Mouse (Mus musculus) limb, embryonic 13.5 days (tissue): ENCODE results near the gene Cytl1. TPM values are rescaled to one million over a fixed set of nuclear protein-coding genes. Genes with fewer than 3 reads are reported as not detected.

Experiments
- ATAC-seq: fragments of 200-750 bp; cut with Nextera tagmentation; 2 replicates; pipeline ENCODE4 v1.8.0; 2017; ENCODE audit warnings: low read depth, moderate number of reproducible peaks, moderate TSS enrichment; ENCODE audit not compliant: low FRiP score
- H3K27ac ChIP-seq: fragments of 300-500 bp; sonication (generic); 2 replicates; pipeline ENCODE4 v1.5.1; 2015; ENCODE audit warnings: inconsistent platforms, mild to moderate bottlenecking, moderate library complexity
- H3K27me3 ChIP-seq: fragments of 300-500 bp; sonication (generic); 2 replicates; pipeline ENCODE4 v1.6.1; 2015; ENCODE audit warnings: mild to moderate bottlenecking, inconsistent platforms
- H3K36me3 ChIP-seq: fragments of 300-500 bp; sonication (generic); 2 replicates; pipeline ENCODE4 v1.6.1; 2015; ENCODE audit warnings: inconsistent platforms, mild to moderate bottlenecking, moderate library complexity
- H3K4me1 ChIP-seq: fragments of 300-500 bp; sonication (generic); 2 replicates; pipeline ENCODE4 v1.6.1; 2015; ENCODE audit warnings: inconsistent platforms
- H3K4me2 ChIP-seq: fragments of 300-500 bp; sonication (generic); replicated peaks from 2 replicates; pipeline ENCODE4 v1.6.1; 2015; ENCODE audit warnings: inconsistent platforms, mild to moderate bottlenecking, moderate library complexity
- H3K4me3 ChIP-seq: fragments of 300-500 bp; sonication (generic); 2 replicates; pipeline ENCODE4 v1.5.1; 2015; ENCODE audit warnings: moderate library complexity, mild to moderate bottlenecking, inconsistent platforms
- H3K9ac ChIP-seq: fragments of 300-500 bp; sonication (generic); 2 replicates; pipeline ENCODE4 v1.6.1; 2015; ENCODE audit warnings: mild to moderate bottlenecking, inconsistent platforms
- H3K9me3 ChIP-seq: fragments of 300-500 bp; sonication (generic); 2 replicates; pipeline ENCODE4 v1.6.1; 2016; ENCODE audit warnings: inconsistent platforms
- WGBS: fragments of 180-500 bp; shearing (Covaris S2); methylation state at CpG from one replicate; pipeline ENCODE4 v1.1.7; 2015; 5-methylcytosine and 5-hydroxymethylcytosine counted together
- polyA plus RNA-seq: library from polyadenylated mRNA; unstranded; fragments of >200 nt; fragmentation: Nextera tagmentation; extraction: Ambion mirVana; gene quantifications from 2 replicates; pipeline ENCODE4 v1.2.1, GENCODE M21; 2015

The Cytl1 gene
- 109 and 118 TPM in 2 replicates for polyA plus RNA-seq

- no peak; the same call in 1 of the 2 replicates for ATAC-seq
- Histone ChIP-seq H3K27me3 (peaks cover 15% of the 10 kb centered on the region; the same call in 1 of the 2 replicates), H3K4me1 (peaks cover 15% of the 10 kb centered on the region), H3K4me2 (peak within 1 kb of the TSS; percentile 30), H3K4me3 (peak within 1 kb of the TSS; percentile 19), H3K9ac (no peak within 1 kb of the TSS), H3K36me3 (no peaks in the 10 kb centered on the region), H3K27ac (no peak within 1 kb of the TSS), H3K9me3 (no peaks in the 10 kb centered on the region)
- 51% methylated on average over 5 of the region's 5 CpGs for WGBS
These were observed at the start of gene Cytl1 for GRCm38 (mm10) chr5:37735224-37735623. TSS of gene Cytl1 (plus strand) at chr5:37735519.

DNA sequence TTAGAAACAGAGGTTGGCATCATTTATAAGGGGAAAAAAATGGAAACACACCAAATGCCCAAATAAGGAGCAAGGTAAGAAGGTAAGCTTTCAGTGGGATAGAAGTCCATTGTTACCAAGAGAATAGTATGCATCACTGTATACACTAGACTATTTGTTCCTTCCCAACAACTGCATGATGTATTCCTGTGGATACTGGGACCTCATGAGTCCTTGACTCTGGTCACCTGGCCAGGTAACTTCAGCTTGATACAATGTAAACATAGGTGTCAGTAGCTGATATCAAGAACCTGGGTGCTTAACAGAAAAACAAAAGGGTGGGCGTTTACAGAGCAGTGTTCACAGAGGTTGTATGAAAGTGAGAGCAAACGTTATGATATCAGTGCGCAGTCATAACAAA is 42.6 kb upstream of the Cytl1 start:
- H3K4me2 ChIP-seq, result no peak overlapping the region
- no peaks in the 10 kb centered on the region for H3K4me1 ChIP-seq
- ATAC-seq, result no peak
- H3K36me3 ChIP-seq, result no peaks in the 10 kb centered on the region
- no peak overlapping the region for H3K4me3 ChIP-seq
- H3K27ac ChIP-seq, result no peak overlapping the region
- no peaks in the 10 kb centered on the region for H3K9me3 ChIP-seq
- no peak overlapping the region for H3K9ac ChIP-seq
- WGBS, result 80% methylated on average over 3 of the region's 3 CpGs
- H3K27me3 ChIP-seq, result peaks cover 12% of the 10 kb centered on the region

- H3K27me3 ChIP-seq, result peaks cover 19% of the 10 kb centered on the region
- no peaks in the 10 kb centered on the region for H3K36me3 ChIP-seq
- H3K4me2 ChIP-seq, result no peak overlapping the region
- H3K4me1 ChIP-seq, result peaks cover 9% of the 10 kb centered on the region; the same call in 1 of the 2 replicates
- no peak overlapping the region for H3K4me3 ChIP-seq
- WGBS, result 46% methylated on average over 4 of the region's 4 CpGs
- no peaks in the 10 kb centered on the region for H3K9me3 ChIP-seq
- ATAC-seq, result no peak
- H3K27ac ChIP-seq, result no peak overlapping the region
- H3K9ac ChIP-seq, result no peak overlapping the region
These were observed 39.5 kb upstream of the Cytl1 start for GRCm38 (mm10) chr5:37695773-37696172.

DNA sequence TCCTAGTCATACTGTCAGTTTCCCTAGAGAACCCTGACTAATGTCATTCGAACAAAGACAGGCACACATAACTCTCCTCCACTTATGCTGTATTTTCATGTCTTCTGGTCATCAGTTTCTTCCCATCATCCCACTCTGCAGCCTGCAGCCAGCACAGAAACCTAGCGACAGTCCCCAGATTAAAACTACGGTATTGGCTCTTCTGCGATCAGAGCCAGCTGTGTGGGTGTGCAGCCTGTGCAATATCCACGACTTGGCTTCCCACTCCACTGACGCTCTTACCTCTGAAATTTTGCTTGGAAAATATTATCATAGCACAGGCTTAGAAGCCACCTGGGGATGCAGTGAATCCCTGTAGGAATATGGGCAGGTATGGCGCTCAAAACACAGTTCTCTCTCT is 38.0 kb upstream of the Cytl1 start:
- H3K4me3 ChIP-seq, result no peak overlapping the region
- no peak overlapping the region for H3K9ac ChIP-seq
- H3K4me1 ChIP-seq, result peaks cover 9% of the 10 kb centered on the region; the same call in 1 of the 2 replicates
- H3K36me3 ChIP-seq, result no peaks in the 10 kb centered on the region
- 85% methylated on average over 7 of the region's 7 CpGs for WGBS
- no peak overlapping the region for H3K27ac ChIP-seq
- no peak for ATAC-seq
- H3K4me2 ChIP-seq, result no peak overlapping the region
- peaks cover 19% of the 10 kb centered on the region for H3K27me3 ChIP-seq
- no peaks in the 10 kb centered on the region for H3K9me3 ChIP-seq

DNA sequence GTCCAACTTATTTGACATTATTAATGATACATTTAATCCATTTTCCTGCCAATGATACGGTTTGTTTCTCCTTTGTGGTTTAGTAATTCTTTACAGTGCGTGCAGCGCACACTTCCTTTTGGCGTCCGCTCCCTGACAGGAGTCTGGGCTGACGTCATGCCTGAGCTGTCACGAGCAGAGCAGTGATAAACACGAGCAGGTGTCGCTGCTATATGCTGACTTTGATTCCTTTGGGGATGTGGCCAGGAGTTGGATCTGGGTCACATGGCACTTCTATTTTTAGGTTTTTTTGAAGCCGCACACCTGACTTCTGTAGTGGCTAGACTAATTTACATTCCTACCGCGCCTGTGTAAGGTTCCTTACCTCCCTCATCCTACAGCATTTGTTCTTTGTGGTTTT is 35.6 kb upstream of the Cytl1 start:
- Histone ChIP-seq H3K27me3 (peaks cover 12% of the 10 kb centered on the region; the same call in 1 of the 2 replicates), H3K9ac (no peak overlapping the region), H3K9me3 (no peaks in the 10 kb centered on the region), H3K27ac (no peak overlapping the region), H3K4me3 (no peak overlapping the region), H3K36me3 (no peaks in the 10 kb centered on the region), H3K4me1 (peaks cover 9% of the 10 kb centered on the region; the same call in 1 of the 2 replicates), H3K4me2 (no peak overlapping the region)
- peak; percentile 83 for ATAC-seq
- WGBS, result 65% methylated on average over 12 of the region's 12 CpGs

DNA sequence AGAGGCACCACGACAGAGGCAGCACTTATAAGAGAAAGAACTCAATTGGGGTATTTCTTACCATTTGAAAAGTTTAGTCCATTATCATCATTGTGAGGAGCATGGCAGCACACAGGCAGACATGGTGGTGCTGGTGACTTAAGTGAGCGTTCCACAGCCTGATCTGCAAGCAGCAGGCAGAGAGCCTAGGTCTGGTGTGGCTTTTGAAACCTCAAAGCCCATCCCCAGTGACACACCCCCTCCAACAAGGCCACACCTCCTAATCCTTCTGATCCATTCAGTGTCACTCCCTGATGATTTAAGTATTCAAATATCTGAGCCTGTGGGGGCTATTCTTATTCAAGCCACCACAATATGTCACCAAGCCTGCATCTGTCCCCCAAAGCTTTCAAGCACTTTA is 30.4 kb upstream of the Cytl1 start:
- Histone ChIP-seq H3K4me1 (peaks cover 6% of the 10 kb centered on the region; the same call in 1 of the 2 replicates), H3K9me3 (peaks cover 11% of the 10 kb centered on the region; the same call in 1 of the 2 replicates), H3K4me2 (no peak overlapping the region), H3K4me3 (no peak overlapping the region), H3K27me3 (no peaks in the 10 kb centered on the region), H3K36me3 (no peaks in the 10 kb centered on the region), H3K9ac (no peak overlapping the region), H3K27ac (no peak overlapping the region)
- no peak for ATAC-seq
- WGBS, result 85% methylated on average over 2 of the region's 2 CpGs

DNA sequence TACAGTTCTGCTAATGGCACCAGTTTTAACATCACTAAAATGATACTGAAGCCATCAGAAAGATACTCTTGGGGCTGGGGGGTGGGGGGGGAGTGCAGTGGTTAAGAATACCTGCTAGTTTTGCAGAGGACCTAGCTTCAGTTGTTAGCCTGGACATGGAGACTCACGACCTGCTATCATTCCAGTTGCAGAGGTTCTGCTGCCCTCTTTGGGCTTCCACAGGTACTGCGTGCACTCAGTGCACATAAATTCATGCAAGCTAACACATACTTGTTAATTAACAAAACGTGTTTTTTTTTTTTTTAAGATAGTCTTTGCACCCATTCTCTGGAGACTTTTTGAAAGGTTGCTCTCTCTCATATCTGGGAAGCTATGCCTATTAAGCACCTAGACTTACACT is 27.2 kb upstream of the Cytl1 start:
- Histone ChIP-seq H3K36me3 (0 out of 2 replicates have a peak, but pooled peaks cover 3% of the 10 kb centered on the region), H3K9ac (no peak overlapping the region), H3K27me3 (no peaks in the 10 kb centered on the region), H3K9me3 (peaks cover 19% of the 10 kb centered on the region; the same call in 1 of the 2 replicates), H3K4me1 (no peaks in the 10 kb centered on the region), H3K4me2 (no peak overlapping the region), H3K27ac (no peak overlapping the region), H3K4me3 (no peak overlapping the region)
- 62% methylated on average over 3 of the region's 3 CpGs for WGBS
- no peak for ATAC-seq

DNA sequence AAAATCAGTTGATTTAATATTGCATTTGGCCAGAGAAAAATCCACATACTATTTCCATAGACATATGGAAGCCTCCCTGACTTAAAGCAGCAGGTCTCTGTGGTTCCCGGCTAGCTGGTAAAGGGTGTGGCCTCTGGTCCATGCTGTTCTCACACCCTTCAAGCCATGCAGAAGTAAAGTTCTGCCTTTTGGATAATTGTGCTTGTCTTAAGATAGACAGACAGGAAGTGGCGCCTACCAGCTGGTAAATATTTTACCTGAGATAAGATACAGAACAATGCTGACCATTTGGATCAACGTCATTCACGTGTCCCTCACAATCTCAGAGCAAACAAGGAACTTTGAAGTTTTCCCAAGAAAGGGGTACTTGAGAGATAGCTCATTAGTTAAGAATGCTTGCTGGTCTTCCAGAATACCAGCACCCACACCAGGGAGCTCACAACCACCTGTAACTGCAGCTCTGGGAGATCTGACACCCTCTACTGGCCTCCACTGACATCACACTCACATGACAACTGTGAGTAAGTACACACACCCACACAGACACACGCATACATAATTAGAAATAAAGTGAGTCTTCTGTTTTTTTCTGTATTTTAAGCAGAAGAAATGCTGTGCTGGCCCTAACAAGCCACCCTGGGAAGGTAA is 25.9 kb upstream of the Cytl1 start:
- Histone ChIP-seq H3K27ac (no peak overlapping the region), H3K9ac (no peak overlapping the region), H3K9me3 (peaks cover 19% of the 10 kb centered on the region; the same call in 1 of the 2 replicates), H3K4me3 (no peak overlapping the region), H3K4me1 (no peaks in the 10 kb centered on the region), H3K27me3 (no peaks in the 10 kb centered on the region), H3K36me3 (0 out of 2 replicates have a peak, but pooled peaks cover 3% of the 10 kb centered on the region), H3K4me2 (no peak overlapping the region)
- ATAC-seq, result no peak
- WGBS, result 84% methylated on average over 5 of the region's 5 CpGs

DNA sequence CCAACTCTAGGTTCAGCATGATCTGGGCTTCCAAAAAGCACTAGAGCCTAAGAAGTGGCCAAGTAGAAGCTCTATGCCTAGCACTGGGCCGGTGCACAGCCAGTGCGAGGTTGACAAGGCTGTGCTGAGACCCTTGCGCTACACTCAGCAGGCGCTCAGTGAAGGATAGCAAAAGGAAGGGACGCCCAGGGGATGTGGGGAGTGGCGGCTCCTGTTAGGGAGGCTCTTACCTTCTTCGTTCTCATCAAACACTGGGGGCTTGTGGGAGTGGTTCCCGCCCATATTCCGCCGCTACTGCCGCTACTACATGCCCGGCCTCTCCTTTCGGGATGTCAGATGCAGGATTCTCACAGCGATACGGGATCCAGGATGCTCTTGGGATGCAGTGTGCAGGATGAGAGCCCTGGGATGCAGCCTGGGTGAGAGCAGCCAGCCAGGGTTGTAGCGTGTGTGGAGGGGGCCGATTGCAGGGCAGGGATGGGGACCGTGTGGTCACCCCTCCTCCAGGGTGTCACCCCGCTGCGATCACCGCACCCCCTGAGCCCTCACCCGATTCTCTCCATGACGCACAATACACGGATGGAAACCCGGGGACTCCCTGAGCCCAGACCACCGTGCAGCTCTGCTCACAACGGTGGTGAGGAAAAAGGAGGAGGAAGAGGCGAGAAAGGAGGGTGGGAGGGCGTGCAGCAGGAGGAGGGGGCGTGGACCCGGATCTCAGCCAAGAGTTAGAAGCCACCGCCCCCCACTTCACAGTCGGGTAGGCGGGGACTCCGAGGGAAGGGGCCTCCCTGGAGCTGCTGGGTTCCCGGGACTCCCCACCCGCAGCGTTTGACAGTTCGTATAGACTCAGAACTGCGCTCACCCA is 18.6 kb upstream of the Cytl1 start, which contains the start of gene Stk32b:
Stk32b (minus strand) TSS at position 667 of the 868 bp plus-strand sequence.
- Histone ChIP-seq H3K9ac (peak within 1 kb of the TSS; percentile 66), H3K27ac (no peak within 1 kb of the TSS), H3K4me1 (peaks cover 29% of the 10 kb centered on the region), H3K9me3 (peaks cover 8% of the 10 kb centered on the region; the same call in 1 of the 2 replicates), H3K36me3 (0 out of 2 replicates have a peak, but pooled peaks cover 3% of the 10 kb centered on the region), H3K27me3 (peaks cover 44% of the 10 kb centered on the region), H3K4me3 (peak within 1 kb of the TSS; percentile 58), H3K4me2 (peak within 1 kb of the TSS; percentile 85)
- WGBS, result under 1% methylated on average over 40 of the region's 40 CpGs
- peak; percentile 87 for ATAC-seq

DNA sequence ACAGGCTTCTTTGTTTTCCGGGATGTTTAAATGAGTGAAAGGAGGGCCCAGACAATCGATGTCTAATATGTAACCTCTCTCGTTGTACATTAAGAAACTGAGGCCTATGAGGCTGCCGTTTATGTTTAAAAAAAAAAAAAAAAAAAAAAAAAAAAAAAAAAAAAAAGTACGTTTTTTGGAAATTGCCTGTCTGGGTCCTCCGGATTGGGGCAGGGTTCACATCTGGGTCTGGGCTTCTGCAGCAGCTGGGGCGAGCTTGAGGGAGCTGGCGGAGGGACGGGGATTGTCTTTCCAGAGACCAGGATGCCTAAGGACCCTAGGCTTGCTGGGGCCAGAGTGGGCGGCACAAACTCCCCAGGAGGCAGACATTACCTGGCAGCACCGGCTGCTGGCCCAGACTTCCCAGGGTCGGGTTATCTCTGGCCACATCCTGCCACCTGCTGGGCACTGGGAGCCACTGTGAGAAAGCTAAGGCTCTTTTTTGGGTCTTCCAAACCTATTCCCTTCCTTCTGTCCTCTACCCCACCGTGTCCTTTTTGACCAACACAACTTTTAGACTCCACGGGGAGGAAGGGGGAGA is 17.8 kb upstream of the Cytl1 start:
- no peak for ATAC-seq
- no peaks in the 10 kb centered on the region for H3K36me3 ChIP-seq
- H3K4me2 ChIP-seq, result peak overlapping the region; percentile 85
- H3K27me3 ChIP-seq, result peaks cover 44% of the 10 kb centered on the region
- 1% methylated on average over 14 of the region's 14 CpGs for WGBS
- H3K4me1 ChIP-seq, result peaks cover 36% of the 10 kb centered on the region
- peak overlapping the region; percentile 66 for H3K9ac ChIP-seq
- H3K4me3 ChIP-seq, result peak overlapping the region; percentile 58
- H3K27ac ChIP-seq, result no peak overlapping the region
- peaks cover 5% of the 10 kb centered on the region; the same call in 1 of the 2 replicates for H3K9me3 ChIP-seq

GRCm38 (mm10) chr5:37720670-37721069 is 14.6 kb upstream of the Cytl1 start:
- 8% methylated on average over 6 of the region's 6 CpGs for WGBS
- H3K4me1 ChIP-seq, result peaks cover 50% of the 10 kb centered on the region
- peak overlapping the region; percentile 48 for H3K27ac ChIP-seq
- no peak for ATAC-seq
- no peak overlapping the region for H3K4me3 ChIP-seq
- no peaks in the 10 kb centered on the region for H3K36me3 ChIP-seq
- peak overlapping the region; percentile 35 for H3K4me2 ChIP-seq
- H3K27me3 ChIP-seq, result peaks cover 37% of the 10 kb centered on the region
- H3K9me3 ChIP-seq, result no peaks in the 10 kb centered on the region; the same call in 1 of the 2 replicates
- no peak overlapping the region for H3K9ac ChIP-seq
